ENCODE assay signal across 8 mouse cellular contexts in the genomic region with DNA sequence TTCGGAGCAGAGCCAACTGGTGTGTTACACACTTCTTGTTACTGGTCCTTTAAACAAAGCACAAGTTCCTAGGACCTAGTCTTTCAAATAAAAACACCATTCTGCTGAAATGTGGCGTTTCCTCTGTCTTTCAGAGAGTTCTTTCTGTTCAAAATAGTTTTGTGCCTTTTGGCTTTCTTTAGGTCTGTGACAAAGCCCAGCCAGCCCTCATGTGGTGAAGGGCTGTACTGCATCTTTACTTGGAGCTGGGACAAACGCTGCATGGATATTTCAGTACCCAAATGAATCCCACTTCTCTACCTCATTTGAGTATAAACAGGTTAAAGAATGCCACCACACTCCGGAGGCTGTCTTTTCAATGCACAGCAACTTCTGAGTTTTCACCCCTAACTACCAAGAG.
DNase-seq lines count a peak whose midpoint lies in the region.

No protein-coding gene starts in this region.

- DNase-seq in gastrocnemius, adult 18-20 months (ENCODE audit: low spot score), result peak; percentile 71
- DNase-seq in gastrocnemius, postnatal 25 days, result no peak
- peak; percentile 39 for DNase-seq in CD4-positive helper T cell, adult 2 months (ENCODE audit: low read depth, low spot score)
- peak; percentile 49 for DNase-seq in c-Kit-positive CD71-negative TER-119-negative erythroid progenitor cells, embryonic 14.5 days (ENCODE audit: low read depth)
- peak; percentile 56 to 71 for DNase-seq in frontal cortex, postnatal 25 days (ENCODE audit: low spot score in 2 of 2)
- peak; percentile 67 to 88 for DNase-seq in kidney, postnatal 36 days
- DNase-seq in lung, postnatal 10 days, result peak; percentile 84
- DNase-seq in testis, postnatal 10 days (ENCODE audit: low spot score), result peak; percentile 85
